Mouse (Mus musculus) lung, embryonic 15.5 days (tissue): Measurements from ENCODE around the gene Mixl1. TPM values are rescaled to one million over a fixed set of nuclear protein-coding genes. Genes with fewer than 3 reads are reported as not detected.

Experiments
- ATAC-seq: fragments of 200-750 bp; cut with Nextera tagmentation; 2 replicates; pipeline ENCODE4 v1.8.0; 2017; ENCODE audit warnings: moderate number of reproducible peaks, borderline replicate concordance; ENCODE audit not compliant: low FRiP score, low TSS enrichment; ENCODE audit errors: extremely low read depth
- H3K27ac ChIP-seq: fragments of 300-500 bp; sonication (generic); 2 replicates; pipeline ENCODE4 v1.5.1; 2015; ENCODE audit warnings: moderate library complexity, mild to moderate bottlenecking, inconsistent platforms
- H3K27me3 ChIP-seq: fragments of 300-500 bp; sonication (generic); 2 replicates; pipeline ENCODE4 v1.6.1; 2015; ENCODE audit warnings: inconsistent platforms
- H3K36me3 ChIP-seq: fragments of 300-500 bp; sonication (generic); 2 replicates; pipeline ENCODE4 v1.6.1; 2015; ENCODE audit warnings: inconsistent platforms
- H3K4me1 ChIP-seq: fragments of 300-500 bp; sonication (generic); 2 replicates; pipeline ENCODE4 v1.6.1; 2015; ENCODE audit warnings: inconsistent platforms
- H3K4me2 ChIP-seq: fragments of 300-500 bp; sonication (generic); 2 replicates; pipeline ENCODE4 v1.6.1; 2015; ENCODE audit warnings: inconsistent platforms, mild to moderate bottlenecking, moderate library complexity
- H3K4me3 ChIP-seq: fragments of 300-500 bp; sonication (generic); 2 replicates; pipeline ENCODE4 v1.5.1; 2015; ENCODE audit warnings: mild to moderate bottlenecking, inconsistent platforms
- H3K9ac ChIP-seq: fragments of 300-500 bp; sonication (generic); 2 replicates; pipeline ENCODE4 v1.6.1; 2015; ENCODE audit warnings: inconsistent platforms
- H3K9me3 ChIP-seq: fragments of 300-500 bp; sonication (generic); 2 replicates; pipeline ENCODE4 v1.6.1; 2016; ENCODE audit warnings: inconsistent platforms
- WGBS: fragments of 180-500 bp; shearing (Covaris S2); methylation state at CpG from one replicate; pipeline ENCODE4 v1.1.7; 2015; 5-methylcytosine and 5-hydroxymethylcytosine counted together
- polyA plus RNA-seq: library from polyadenylated mRNA; unstranded; fragments of >200 nt; fragmentation: Nextera tagmentation; extraction: Ambion mirVana; gene quantifications from 2 replicates; pipeline ENCODE4 v1.2.1, GENCODE M21; 2015

The Mixl1 gene
- polyA plus RNA-seq, result 0.20 and 0.29 TPM in 2 replicates

GRCm38 (mm10) chr1:180696626-180697352, at the start of gene Mixl1:
Gene Mixl1, minus strand, starts transcription at chr1:180697034.
- Histone ChIP-seq H3K9me3 (no peaks in the 10 kb centered on the region), H3K4me2 (peak within 1 kb of the TSS; percentile 74), H3K27me3 (peaks cover 51% of the 10 kb centered on the region), H3K9ac (no peak within 1 kb of the TSS), H3K4me1 (peaks cover 11% of the 10 kb centered on the region; the same call in 1 of the 2 replicates), H3K27ac (no peak within 1 kb of the TSS), H3K4me3 (peak within 1 kb of the TSS; percentile 44), H3K36me3 (peaks cover 3% of the 10 kb centered on the region; the same call in 1 of the 2 replicates)
- WGBS, result under 1% methylated on average over 79 of the region's 79 CpGs
- ATAC-seq, result peak; percentile 35; the same call in 1 of the 2 replicates

- Histone ChIP-seq H3K27me3 (no peaks in the 10 kb centered on the region), H3K4me2 (no peak overlapping the region), H3K9me3 (no peaks in the 10 kb centered on the region), H3K4me3 (no peak overlapping the region), H3K9ac (no peak overlapping the region), H3K36me3 (peaks cover 1% of the 10 kb centered on the region), H3K4me1 (peaks cover 31% of the 10 kb centered on the region), H3K27ac (no peak overlapping the region)
- no peak for ATAC-seq
- 84% methylated on average over 3 of the region's 3 CpGs for WGBS
Measured at GRCm38 (mm10) chr1:180729231-180729630, 32.4 kb upstream of the Mixl1 start.

- no peaks in the 10 kb centered on the region for H3K27me3 ChIP-seq
- WGBS, result 0% methylated on average over 42 of the region's 42 CpGs
- peak; percentile 77 for ATAC-seq
- peak overlapping the region; percentile 72 for H3K4me2 ChIP-seq
- peak overlapping the region; percentile 86 for H3K4me3 ChIP-seq
- peak overlapping the region; percentile 86 for H3K9ac ChIP-seq
- no peaks in the 10 kb centered on the region for H3K36me3 ChIP-seq
- peaks cover 31% of the 10 kb centered on the region for H3K4me1 ChIP-seq
- H3K27ac ChIP-seq, result peak overlapping the region; percentile 89
- no peaks in the 10 kb centered on the region for H3K9me3 ChIP-seq
Measured at GRCm38 (mm10) chr1:180726183-180726582, 29.3 kb upstream of the Mixl1 start.

GRCm38 (mm10) chr1:180725704-180726179, 28.9 kb upstream of the Mixl1 start, which contains the start of gene Acbd3:
Gene Acbd3, plus strand, starts transcription at chr1:180726043.
- ATAC-seq, result peak; percentile 94
- WGBS, result under 1% methylated on average over 50 of the region's 52 CpGs
- Histone ChIP-seq H3K36me3 (no peaks in the 10 kb centered on the region), H3K4me1 (peaks cover 31% of the 10 kb centered on the region), H3K27me3 (no peaks in the 10 kb centered on the region), H3K4me3 (peak within 1 kb of the TSS; percentile 86), H3K27ac (peak within 1 kb of the TSS; percentile 89), H3K9ac (peak within 1 kb of the TSS; percentile 86), H3K9me3 (no peaks in the 10 kb centered on the region), H3K4me2 (peak within 1 kb of the TSS; percentile 72)

GRCm38 (mm10) chr1:180723701-180724238, 26.9 kb upstream of the Mixl1 start:
- Histone ChIP-seq H3K27me3 (no peaks in the 10 kb centered on the region), H3K36me3 (no peaks in the 10 kb centered on the region)
- no peak for ATAC-seq

GRCm38 (mm10) chr1:180722608-180723007, 25.8 kb upstream of the Mixl1 start:
- Histone ChIP-seq H3K4me3 (no peak overlapping the region), H3K36me3 (no peaks in the 10 kb centered on the region), H3K9ac (no peak overlapping the region), H3K27ac (no peak overlapping the region), H3K4me1 (peaks cover 16% of the 10 kb centered on the region), H3K4me2 (no peak overlapping the region), H3K27me3 (no peaks in the 10 kb centered on the region), H3K9me3 (no peaks in the 10 kb centered on the region)
- 53% methylated on average over 1 of the region's 1 CpGs for WGBS
- no peak for ATAC-seq

More at GRCm38 (mm10) chr1:180723701-180724238, 26.9 kb upstream of the Mixl1 start:
- H3K27ac ChIP-seq, result no peak overlapping the region
- H3K4me1 ChIP-seq, result peaks cover 26% of the 10 kb centered on the region
- H3K4me2 ChIP-seq, result no peak overlapping the region
- WGBS, result 13% methylated on average over 1 of the region's 1 CpGs
- H3K9ac ChIP-seq, result no peak overlapping the region
- H3K9me3 ChIP-seq, result no peaks in the 10 kb centered on the region
- H3K4me3 ChIP-seq, result no peak overlapping the region

- Histone ChIP-seq H3K9me3 (no peaks in the 10 kb centered on the region), H3K4me1 (peaks cover 2% of the 10 kb centered on the region; the same call in 1 of the 2 replicates), H3K4me3 (no peak overlapping the region), H3K36me3 (no peaks in the 10 kb centered on the region), H3K27ac (no peak overlapping the region), H3K4me2 (no peak overlapping the region), H3K27me3 (no peaks in the 10 kb centered on the region), H3K9ac (no peak overlapping the region)
- peak; percentile 32; the same call in 1 of the 2 replicates for ATAC-seq
- WGBS, result 38% methylated on average over 5 of the region's 5 CpGs
Measured at GRCm38 (mm10) chr1:180719951-180720689, 23.3 kb upstream of the Mixl1 start.

- Histone ChIP-seq H3K27ac (no peak overlapping the region), H3K4me1 (no peaks in the 10 kb centered on the region), H3K9me3 (no peaks in the 10 kb centered on the region), H3K36me3 (no peaks in the 10 kb centered on the region), H3K4me2 (no peak overlapping the region), H3K27me3 (no peaks in the 10 kb centered on the region), H3K9ac (no peak overlapping the region), H3K4me3 (no peak overlapping the region)
- no peak for ATAC-seq
- WGBS, result 59% methylated on average over 6 of the region's 6 CpGs
Measured at GRCm38 (mm10) chr1:180719483-180719882, 22.6 kb upstream of the Mixl1 start.

GRCm38 (mm10) chr1:180718756-180719155, 21.9 kb upstream of the Mixl1 start:
- Histone ChIP-seq H3K27me3 (no peaks in the 10 kb centered on the region), H3K4me1 (no peaks in the 10 kb centered on the region), H3K9ac (no peak overlapping the region), H3K9me3 (no peaks in the 10 kb centered on the region), H3K36me3 (no peaks in the 10 kb centered on the region), H3K27ac (no peak overlapping the region), H3K4me2 (no peak overlapping the region), H3K4me3 (no peak overlapping the region)
- ATAC-seq, result no peak
- 67% methylated on average over 5 of the region's 5 CpGs for whole genome bisulfite sequencing

- 25% methylated on average over 14 of the region's 14 CpGs for WGBS
- Histone ChIP-seq H3K4me3 (no peak overlapping the region), H3K36me3 (no peaks in the 10 kb centered on the region), H3K9me3 (no peaks in the 10 kb centered on the region), H3K27ac (no peak overlapping the region), H3K4me2 (no peak overlapping the region; the same call in 1 of the 2 replicates), H3K9ac (no peak overlapping the region), H3K27me3 (no peaks in the 10 kb centered on the region), H3K4me1 (0 out of 2 replicates have a peak, but pooled peaks cover 6% of the 10 kb centered on the region)
- peak; percentile 55 for ATAC-seq
Measured at GRCm38 (mm10) chr1:180708935-180709776, 12.3 kb upstream of the Mixl1 start.

GRCm38 (mm10) chr1:180707813-180708212, 11.0 kb upstream of the Mixl1 start:
- no peak overlapping the region for H3K27ac ChIP-seq
- WGBS, result 53% methylated on average over 3 of the region's 3 CpGs
- H3K9me3 ChIP-seq, result no peaks in the 10 kb centered on the region
- H3K4me1 ChIP-seq, result 0 out of 2 replicates have a peak, but pooled peaks cover 6% of the 10 kb centered on the region
- H3K4me3 ChIP-seq, result no peak overlapping the region
- H3K9ac ChIP-seq, result no peak overlapping the region
- H3K36me3 ChIP-seq, result no peaks in the 10 kb centered on the region
- no peaks in the 10 kb centered on the region for H3K27me3 ChIP-seq
- no peak for ATAC-seq
- no peak overlapping the region for H3K4me2 ChIP-seq
